Mouse (Mus musculus) cerebellum, adult 9-10 months (tissue): ENCODE measurements around the gene Ssh1.
A peak's percentile ranks its signal among the peaks of the same experiment; 100 is the strongest.

Experiments used
- DNase-seq: peaks from one replicate; pipeline ENCODE4 v3.0.0; 2022

Gene Ssh1

GRCm38 (mm10) chr5:113929526-113929925, 64.2 kb downstream of the Ssh1 start:
- DNase-seq, result no peak

GRCm38 (mm10) chr5:113924608-113925007, 69.1 kb downstream of the Ssh1 start:
- DNase-seq, result no peak

GRCm38 (mm10) chr5:113921310-113922166, 72.2 kb downstream of the Ssh1 start:
- peak; percentile 87 for DNase-seq

DNA sequence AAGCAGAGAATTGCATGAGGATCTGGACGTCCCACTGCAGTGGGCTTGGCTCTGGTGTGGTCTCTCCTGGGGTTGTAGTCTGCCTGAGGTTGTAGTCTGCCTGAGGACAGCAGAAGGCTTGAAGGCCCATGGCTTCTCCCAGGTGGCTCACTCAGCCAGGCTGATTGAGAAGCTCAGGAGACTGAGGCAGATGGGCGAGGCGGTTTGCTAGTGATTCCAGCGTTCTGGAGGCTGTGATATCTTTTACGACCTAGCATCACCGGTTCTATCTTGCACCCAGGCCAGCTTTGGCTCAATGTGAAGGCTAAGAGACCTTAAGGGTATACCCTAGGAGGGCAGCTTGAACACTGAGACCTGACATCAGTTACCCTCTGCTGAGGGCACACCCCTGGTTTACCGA, 74.6 kb downstream of the Ssh1 start:
- DNase-seq, result no peak

GRCm38 (mm10) chr5:113918654-113919053, 75.0 kb downstream of the Ssh1 start:
- DNase-seq, result no peak

DNA sequence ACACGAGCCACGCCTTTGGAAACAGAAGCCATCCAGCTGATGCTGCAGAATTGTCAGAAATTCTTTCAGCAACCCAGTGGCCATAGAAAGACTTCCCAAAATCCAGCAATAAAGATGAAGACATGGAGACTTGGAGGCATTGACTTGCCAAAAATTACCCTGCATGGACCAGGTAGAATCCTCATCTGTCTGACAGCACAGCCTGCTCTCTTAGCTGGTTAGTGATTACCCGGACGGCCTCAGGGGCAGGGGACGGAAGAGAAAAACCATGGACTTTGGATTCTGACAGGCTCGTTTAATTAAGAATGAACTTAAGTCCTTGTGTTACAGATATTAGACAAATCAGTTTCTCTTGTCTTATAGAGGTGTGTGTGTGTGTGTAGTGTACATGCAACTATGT, 83.0 kb downstream of the Ssh1 start:
- no peak for DNase-seq

DNA sequence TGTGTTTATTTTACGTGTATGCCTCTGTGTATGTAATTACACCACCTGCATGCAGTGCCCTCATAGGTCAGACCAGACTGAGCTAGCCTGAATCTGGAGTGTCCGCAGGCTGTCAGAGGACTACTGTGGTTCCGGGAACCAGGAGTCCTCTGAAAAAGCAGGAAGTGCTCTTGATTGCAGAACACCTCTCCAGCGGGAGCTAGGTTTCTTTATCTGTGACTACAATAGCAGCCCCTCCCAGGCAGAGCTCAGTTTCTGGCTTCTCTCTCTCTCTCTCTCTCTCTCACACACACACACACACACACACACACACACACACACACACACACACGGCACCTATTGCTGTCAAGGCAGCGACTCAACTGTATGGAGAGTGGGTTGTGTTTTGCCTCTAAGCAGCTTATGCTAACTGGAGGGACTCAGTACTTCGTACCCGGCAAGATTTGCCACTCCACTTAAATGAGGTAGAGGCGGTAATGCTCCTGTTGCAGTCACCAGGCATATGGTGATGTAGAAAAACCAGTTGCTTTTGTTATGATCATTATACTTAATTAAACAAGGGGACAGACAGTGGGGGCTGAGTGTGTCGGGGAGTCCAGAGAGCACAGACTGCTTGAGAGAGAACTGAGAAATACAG, 83.5 kb downstream of the Ssh1 start:
- DNase-seq, result no peak

- DNase-seq, result peak; percentile 99
Measured at GRCm38 (mm10) chr5:113908592-113909441, 84.9 kb downstream of the Ssh1 start, which contains the start of gene Coro1c. Gene Coro1c, minus strand, starts transcription at chr5:113908758.

DNA sequence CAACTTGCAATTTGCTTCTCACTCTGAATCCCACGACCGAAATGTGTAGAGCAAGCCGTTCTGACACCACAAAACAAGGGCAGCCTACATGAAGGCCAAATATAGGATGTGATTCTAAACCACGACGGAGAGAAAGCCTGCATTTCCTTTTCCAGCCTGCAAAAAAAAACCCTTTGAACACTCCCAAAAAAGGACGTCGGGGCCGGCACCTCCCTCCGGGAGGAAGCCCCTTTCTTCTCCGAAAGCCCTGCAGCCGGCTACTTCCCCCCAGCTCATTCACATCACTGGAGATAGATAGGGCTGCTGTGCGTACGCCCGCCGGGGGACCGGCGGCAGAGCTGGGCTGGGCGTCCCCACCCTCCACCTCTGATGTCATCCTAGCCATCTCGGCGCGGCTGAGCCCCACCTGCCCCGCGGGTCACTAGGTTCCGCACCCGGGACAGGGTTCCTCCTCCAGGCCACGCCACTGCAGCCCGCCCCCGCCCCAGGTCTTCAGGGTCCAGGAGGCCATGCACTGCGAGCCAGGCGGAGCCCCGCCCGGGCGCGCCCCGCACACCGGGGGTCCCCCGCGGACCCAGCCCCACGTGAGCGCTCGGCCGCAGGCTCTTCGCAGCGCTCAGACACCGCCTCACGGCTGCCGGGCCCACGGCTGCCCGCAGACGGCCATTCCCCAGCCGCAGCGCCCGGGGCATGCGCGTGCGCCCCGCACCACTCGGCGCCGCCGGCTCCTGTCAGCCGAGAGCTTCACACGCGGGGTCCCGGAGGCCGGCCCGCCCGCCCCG, 85.7 kb downstream of the Ssh1 start:
- DNase-seq, result peak; percentile 59

DNA sequence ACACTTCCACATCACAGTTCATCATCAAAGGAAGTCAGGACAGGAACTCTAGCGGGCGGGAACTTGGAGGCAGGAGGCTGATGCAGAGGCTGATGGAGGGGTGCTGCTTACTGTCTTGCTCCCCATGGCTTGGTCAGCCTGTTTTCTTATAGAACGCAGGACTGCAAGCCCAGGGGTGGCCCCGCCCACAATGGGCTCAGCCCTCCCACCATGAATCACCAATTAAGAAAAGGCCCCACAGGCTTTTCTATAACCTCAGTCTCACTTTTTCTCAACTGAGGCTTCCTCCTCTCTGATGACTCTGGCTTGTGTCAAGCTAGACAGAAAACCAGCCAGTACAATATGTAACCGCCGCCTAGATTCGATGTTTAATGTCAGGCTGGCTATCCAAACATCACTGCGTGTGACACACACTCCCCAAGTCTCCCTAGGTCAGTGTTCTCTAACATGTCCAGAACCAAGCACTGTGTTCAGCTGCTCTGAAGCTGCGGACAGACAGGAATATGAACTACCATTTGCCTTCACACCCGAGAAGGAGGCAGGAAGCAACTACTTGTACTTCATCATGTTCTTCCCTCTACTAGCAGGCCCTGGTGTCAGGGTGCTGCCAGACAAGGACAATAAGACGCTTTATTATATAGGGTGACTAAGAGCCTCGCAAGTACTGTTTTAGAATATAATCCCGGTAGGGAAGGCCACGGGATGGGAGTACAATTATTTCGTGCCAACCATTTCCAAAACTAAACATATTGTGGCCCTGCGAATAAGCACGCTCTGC, 86.5 kb downstream of the Ssh1 start:
- DNase-seq, result no peak

- DNase-seq, result no peak
Measured at GRCm38 (mm10) chr5:113904987-113905386, 88.7 kb downstream of the Ssh1 start.

DNA sequence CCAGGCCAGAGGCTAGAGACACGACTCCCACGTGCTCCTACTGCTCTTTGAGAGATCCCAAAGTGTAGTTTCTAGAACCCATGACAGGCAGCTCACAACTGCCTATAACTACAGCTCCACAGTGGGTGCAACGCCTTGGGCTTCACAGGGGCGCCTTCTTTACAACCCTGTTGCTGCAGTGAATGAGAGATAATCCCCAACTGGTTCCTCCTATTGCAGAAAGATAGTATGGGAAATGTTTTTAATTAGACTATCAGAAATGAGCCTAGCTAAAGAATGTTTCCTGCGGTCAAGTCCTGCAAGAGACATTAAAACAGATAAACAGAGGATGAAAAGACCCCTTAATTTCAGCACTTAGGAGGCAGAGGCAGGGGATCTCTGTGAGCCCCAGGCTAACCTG, 90.7 kb downstream of the Ssh1 start:
- no peak for DNase-seq

- DNase-seq, result no peak
Measured at GRCm38 (mm10) chr5:113902017-113902416, 91.7 kb downstream of the Ssh1 start.

DNA sequence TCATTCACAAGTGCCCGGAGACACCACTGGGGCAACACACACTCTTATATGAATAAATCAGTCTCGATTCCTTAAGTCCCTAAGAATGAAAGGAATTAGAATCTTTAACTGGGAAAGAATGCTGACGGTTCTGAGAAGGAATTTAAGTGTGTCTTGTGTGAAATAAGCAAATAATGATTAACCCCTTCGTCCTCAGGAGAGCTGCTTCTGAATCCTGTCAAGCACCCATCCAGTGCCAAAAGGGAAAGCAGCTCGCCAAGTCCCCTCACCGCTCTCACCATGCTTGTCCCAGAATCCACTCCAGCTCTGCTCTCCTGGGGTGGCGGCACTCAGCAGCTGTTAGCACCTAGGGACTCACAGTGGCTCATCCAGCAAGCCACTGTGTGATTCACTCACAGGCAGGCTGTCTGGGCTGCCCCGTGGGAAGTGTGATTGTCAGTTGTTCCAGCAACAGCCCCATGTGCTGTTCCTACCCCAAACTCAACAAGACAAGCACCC, 92.6 kb downstream of the Ssh1 start:
- no peak for DNase-seq

GRCm38 (mm10) chr5:113899543-113899942, 94.2 kb downstream of the Ssh1 start:
- no peak for DNase-seq

DNA sequence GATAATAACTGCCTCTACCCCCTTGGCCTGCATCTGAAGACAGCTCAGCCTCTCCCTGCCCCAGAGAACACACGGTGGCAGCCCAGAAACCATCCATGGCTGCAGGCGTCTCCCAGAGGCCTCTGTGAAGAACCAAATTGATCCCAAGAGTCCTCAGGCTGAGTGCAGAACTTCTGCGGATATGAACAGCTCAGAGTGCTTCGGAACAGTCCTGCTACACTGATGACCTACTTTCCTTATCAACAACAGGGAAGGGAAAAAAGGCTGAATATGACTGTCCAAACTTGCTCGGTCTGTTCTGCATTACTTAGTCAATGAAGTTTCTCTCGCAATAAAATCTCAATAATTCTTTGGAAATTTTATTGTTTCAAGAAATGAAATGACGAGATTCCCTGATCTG, 101.7 kb downstream of the Ssh1 start:
- no peak for DNase-seq

GRCm38 (mm10) chr5:113890874-113891273, 102.8 kb downstream of the Ssh1 start:
- DNase-seq, result no peak

GRCm38 (mm10) chr5:113889912-113890311, 103.8 kb downstream of the Ssh1 start:
- DNase-seq, result no peak

- no peak for DNase-seq
Measured at GRCm38 (mm10) chr5:113889181-113889906, 104.3 kb downstream of the Ssh1 start.

- DNase-seq, result no peak
Measured at GRCm38 (mm10) chr5:113888186-113888795, 105.4 kb downstream of the Ssh1 start.
